Mouse (Mus musculus) ES-Bruce4 (cell line): Measurements from ENCODE around the gene Atp6v0a4. TPM values are rescaled to one million over a fixed set of nuclear protein-coding genes. Genes with fewer than 3 reads are reported as not detected.

Experiments
- H3K27ac ChIP-seq: 2 replicates; pipeline ENCODE4 v1.5.1; 2012; ENCODE audit warnings: low read length, inconsistent platforms; ENCODE audit not compliant: insufficient read depth
- H3K27me3 ChIP-seq: 2 replicates; pipeline ENCODE4 v1.6.1; 2012; ENCODE audit warnings: mild to moderate bottlenecking, low read length, inconsistent platforms; ENCODE audit not compliant: control insufficient read depth, poor library complexity, insufficient read depth, severe bottlenecking
- H3K36me3 ChIP-seq: 2 replicates; pipeline ENCODE4 v1.6.1; 2012; ENCODE audit warnings: inconsistent platforms, mild to moderate bottlenecking, low read length, moderate library complexity; ENCODE audit not compliant: control insufficient read depth, poor library complexity, insufficient read depth, severe bottlenecking
- H3K4me1 ChIP-seq: one replicate; pipeline ENCODE4 v1.8.1; 2011; ENCODE audit warnings: low read length; ENCODE audit not compliant: control insufficient read depth, insufficient read depth
- H3K4me3 ChIP-seq: 2 replicates; pipeline ENCODE4 v1.5.1; 2011; ENCODE audit warnings: low read depth, mild to moderate bottlenecking, low read length
- H3K9ac ChIP-seq: 2 replicates; pipeline ENCODE4 v1.6.1; 2012; ENCODE audit warnings: low read depth, mild to moderate bottlenecking, inconsistent platforms; ENCODE audit not compliant: poor library complexity, severe bottlenecking
- H3K9me3 ChIP-seq: replicated peaks from 2 replicates; pipeline ENCODE4 v1.6.1; 2012; ENCODE audit warnings: mild to moderate bottlenecking, low read length, inconsistent platforms; ENCODE audit not compliant: control insufficient read depth, poor library complexity, insufficient read depth, severe bottlenecking
- CTCF ChIP-seq: IDR thresholded peaks from one replicate; pipeline ENCODE4 v1.8.1; 2011; ENCODE audit warnings: low read depth, low read length
- EP300 ChIP-seq: IDR thresholded peaks from 2 replicates; pipeline ENCODE4 v1.6.1; 2011; ENCODE audit warnings: low read depth, low read length; ENCODE audit not compliant: insufficient read depth
- POLR2A ChIP-seq: IDR thresholded peaks from one replicate; pipeline ENCODE4 v1.8.1; 2011; ENCODE audit warnings: low read length; ENCODE audit not compliant: insufficient read depth
- polyA plus RNA-seq: library from polyadenylated mRNA; stranded (reverse); fragments of >200 nt; gene quantifications from 2 replicates; pipeline ENCODE4 v1.2.4, GENCODE M21; 2011; ENCODE audit warnings: low read depth; ENCODE audit not compliant: missing spikeins, insufficient read depth, insufficient read length

The Atp6v0a4 gene
- polyA plus RNA-seq, 1 experiment, result 6.1 TPM

DNA sequence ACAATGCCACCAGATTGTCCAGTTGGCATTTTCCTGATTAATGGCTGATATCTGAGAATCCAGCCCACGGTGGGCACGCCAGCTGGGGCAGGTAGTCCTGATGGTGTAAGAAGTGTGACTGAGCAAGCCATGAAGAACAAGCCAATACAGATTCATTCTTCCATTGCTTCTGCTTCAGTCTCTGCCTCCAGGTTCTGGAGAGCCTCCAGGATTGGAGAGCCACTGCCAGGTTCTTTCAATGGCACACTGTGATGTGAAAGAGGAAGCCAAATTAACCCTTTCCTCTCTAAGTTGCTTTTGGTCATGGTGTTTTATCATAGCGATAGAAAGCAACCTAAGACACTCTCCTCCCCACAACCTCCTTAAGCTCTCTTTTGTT lies 59.3 kb downstream of the Atp6v0a4 start:
- no peak overlapping the region for H3K9ac ChIP-seq

DNA sequence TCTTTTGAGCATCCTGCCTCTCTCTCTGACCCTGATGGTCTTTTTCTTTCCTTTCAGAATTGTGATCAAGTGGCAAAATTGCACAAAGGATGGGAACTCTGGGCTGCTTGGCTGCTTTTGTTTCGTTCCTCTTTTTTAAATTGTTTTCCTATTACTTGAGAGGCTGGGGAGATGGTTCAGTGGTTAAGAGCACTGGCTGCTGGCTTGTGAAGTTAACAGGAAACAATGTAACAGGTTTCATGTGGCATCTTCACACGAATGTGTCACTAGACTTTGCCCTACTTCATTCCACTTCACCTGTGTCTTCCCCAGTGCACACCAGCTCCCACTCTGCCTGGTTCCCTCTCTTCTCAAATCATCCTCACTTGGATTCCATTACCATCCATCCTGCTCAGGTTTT lies 59.8 kb downstream of the Atp6v0a4 start:
- Histone ChIP-seq H3K36me3 (no peaks in the 10 kb centered on the region), H3K9me3 (no peaks in the 10 kb centered on the region)
- TF ChIP-seq POLR2A (no peak), CTCF (no peak), EP300 (no peak)

More for the DNA sequence above, 59.3 kb downstream of the Atp6v0a4 start:
- Histone ChIP-seq H3K4me1 (no peaks in the 10 kb centered on the region), H3K27me3 (no peaks in the 10 kb centered on the region), H3K36me3 (no peaks in the 10 kb centered on the region), H3K4me3 (no peak overlapping the region), H3K27ac (no peak overlapping the region), H3K9me3 (no peaks in the 10 kb centered on the region)
- TF ChIP-seq CTCF, result no peak
- no peak for TF ChIP-seq POLR2A
- TF ChIP-seq EP300, result no peak

GRCm38 (mm10) chr6:38058805-38059204 lies 65.6 kb downstream of the Atp6v0a4 start:
- Histone ChIP-seq H3K4me1 (no peaks in the 10 kb centered on the region), H3K9ac (no peak overlapping the region), H3K9me3 (no peaks in the 10 kb centered on the region), H3K27ac (no peak overlapping the region), H3K4me3 (no peak overlapping the region), H3K36me3 (no peaks in the 10 kb centered on the region), H3K27me3 (no peaks in the 10 kb centered on the region)
- TF ChIP-seq CTCF (peak; percentile 59), EP300 (no peak)

More for the DNA sequence above, 59.8 kb downstream of the Atp6v0a4 start:
- Histone ChIP-seq H3K9ac (no peak overlapping the region), H3K4me1 (no peaks in the 10 kb centered on the region), H3K27ac (no peak overlapping the region), H3K27me3 (no peaks in the 10 kb centered on the region), H3K4me3 (no peak overlapping the region)

GRCm38 (mm10) chr6:38055471-38056330 lies 68.7 kb downstream of the Atp6v0a4 start:
- no peak overlapping the region for H3K27ac ChIP-seq
- H3K27me3 ChIP-seq, result no peaks in the 10 kb centered on the region
- H3K9ac ChIP-seq, result no peak overlapping the region
- H3K36me3 ChIP-seq, result no peaks in the 10 kb centered on the region
- H3K9me3 ChIP-seq, result no peaks in the 10 kb centered on the region
- no peak overlapping the region for H3K4me3 ChIP-seq
- TF ChIP-seq EP300, result no peak
- TF ChIP-seq CTCF, result no peak
- no peak for TF ChIP-seq POLR2A
- no peaks in the 10 kb centered on the region for H3K4me1 ChIP-seq

DNA sequence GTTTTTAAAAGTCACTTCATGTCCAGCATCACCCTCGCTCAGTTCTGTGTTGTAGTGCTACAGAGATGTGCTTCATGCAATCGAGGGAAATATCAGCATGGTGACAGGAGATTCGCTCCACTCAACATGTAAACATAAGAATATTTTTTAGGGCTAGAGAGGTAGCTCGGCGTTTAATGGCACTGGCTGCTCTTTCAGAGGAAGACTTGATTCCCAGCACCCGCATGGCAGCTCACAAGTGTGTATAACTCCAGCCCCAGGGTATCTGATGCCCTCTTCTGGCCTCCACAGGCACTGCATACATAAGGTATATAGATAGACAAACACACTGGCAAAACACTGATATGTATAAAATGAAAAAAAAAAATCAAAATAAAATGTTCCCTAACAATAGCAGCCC lies 74.8 kb downstream of the Atp6v0a4 start:
- Histone ChIP-seq H3K4me3 (no peak overlapping the region), H3K9ac (no peak overlapping the region), H3K4me1 (no peaks in the 10 kb centered on the region), H3K9me3 (no peaks in the 10 kb centered on the region), H3K27me3 (no peaks in the 10 kb centered on the region), H3K27ac (no peak overlapping the region), H3K36me3 (no peaks in the 10 kb centered on the region)
- TF ChIP-seq CTCF (peak; percentile 22), POLR2A (no peak)

DNA sequence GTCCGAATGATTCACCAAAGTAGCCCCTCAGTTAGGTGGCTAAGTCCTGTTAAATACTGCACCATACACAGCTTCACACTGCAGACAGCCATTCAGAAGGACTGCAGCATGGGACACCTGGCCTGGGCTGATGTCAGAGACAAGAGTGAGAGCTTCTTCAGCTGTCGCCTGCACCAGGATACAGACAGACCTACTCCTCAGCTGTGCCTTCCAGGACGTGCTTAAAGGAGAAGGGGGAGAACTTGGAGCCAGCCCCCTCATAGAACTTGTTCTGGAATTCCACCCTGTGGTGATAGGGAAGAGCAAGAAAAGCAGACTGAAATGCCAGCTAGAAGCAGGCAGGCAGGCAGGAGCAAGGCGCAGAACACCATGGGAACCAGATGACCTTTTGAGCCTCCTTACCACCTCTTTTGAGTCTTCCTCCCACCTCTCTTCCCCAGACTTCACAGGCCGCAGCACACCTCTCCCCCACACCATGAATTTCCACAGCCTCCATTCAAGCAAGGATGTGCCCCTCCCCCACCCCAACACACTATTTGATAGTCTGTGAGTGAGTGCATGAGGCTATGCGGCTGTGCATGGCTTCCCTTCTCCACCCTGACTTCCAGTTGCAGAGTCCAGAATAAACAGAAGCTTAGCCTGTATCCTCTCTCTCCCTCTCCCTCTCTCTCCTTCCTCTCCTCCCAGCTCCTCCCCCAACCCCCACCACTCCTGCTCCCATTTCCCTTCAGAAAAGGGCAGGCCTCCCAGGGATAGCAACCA lies 75.4 kb downstream of the Atp6v0a4 start:
- no peak for TF ChIP-seq EP300
- TF ChIP-seq CTCF, result no peak
- no peak for TF ChIP-seq POLR2A
- Histone ChIP-seq H3K4me3 (no peak overlapping the region), H3K9ac (no peak overlapping the region), H3K27me3 (no peaks in the 10 kb centered on the region), H3K27ac (no peak overlapping the region), H3K36me3 (no peaks in the 10 kb centered on the region), H3K9me3 (no peaks in the 10 kb centered on the region), H3K4me1 (no peaks in the 10 kb centered on the region)
